Mouse (Mus musculus): ENCODE measurements around the gene Elovl7. TPM values are rescaled to one million over a fixed set of nuclear protein-coding genes. Genes with fewer than 3 reads are reported as not detected.

Gene Elovl7
- polyA plus RNA-seq (2016; fragmentation: Nextera tagmentation; extraction: Ambion mirVana), result 1.4 and 1.9 TPM in 2 replicates

- Histone ChIP-seq H3K9me3 (no peaks in the 10 kb centered on the region), H3K36me3 (replicated peaks) (no peaks in the 10 kb centered on the region), H3K4me1 (peaks cover 18% of the 10 kb centered on the region), H3K27ac (replicated peaks) (peak within 1 kb of the TSS; percentile 75), H3K4me3 (peak within 1 kb of the TSS; percentile 82), H3K27me3 (replicated peaks; ENCODE audit: low read depth, poor library complexity, severe bottlenecking) (peaks cover 82% of the 10 kb centered on the region)
- under 1% methylated on average over 40 of the region's 40 CpGs for WGBS
- peak; percentile 81 for DNase-seq (ENCODE audit: low spot score)
These were observed at the start of gene Elovl7 for GRCm38 (mm10) chr13:108214081-108214484. Gene Elovl7, plus strand, starts transcription at chr13:108214404.

- Histone ChIP-seq H3K27me3 (replicated peaks; ENCODE audit: low read depth, poor library complexity, severe bottlenecking) (no peaks in the 10 kb centered on the region), H3K9me3 (no peaks in the 10 kb centered on the region), H3K4me1 (peaks cover 3% of the 10 kb centered on the region), H3K36me3 (replicated peaks) (peaks cover 25% of the 10 kb centered on the region), H3K27ac (replicated peaks) (no peak overlapping the region), H3K4me3 (no peak overlapping the region)
- 89% methylated on average over 3 of the region's 3 CpGs for WGBS
- no peak for DNase-seq (ENCODE audit: low spot score)
These were observed 49.6 kb upstream of the Elovl7 start for GRCm38 (mm10) chr13:108164621-108165020.

- H3K27me3 ChIP-seq (replicated peaks; ENCODE audit: low read depth, poor library complexity, severe bottlenecking), result no peaks in the 10 kb centered on the region
- no peak overlapping the region for H3K4me3 ChIP-seq
- H3K27ac ChIP-seq (replicated peaks), result no peak overlapping the region
- DNase-seq (ENCODE audit: low spot score), result no peak
- H3K9me3 ChIP-seq, result no peaks in the 10 kb centered on the region
- H3K36me3 ChIP-seq (replicated peaks), result peaks cover 54% of the 10 kb centered on the region
- no peaks in the 10 kb centered on the region for H3K4me1 ChIP-seq
- 88% methylated on average over 1 of the region's 1 CpGs for WGBS
These were observed 44.2 kb upstream of the Elovl7 start for GRCm38 (mm10) chr13:108170002-108170401.

GRCm38 (mm10) chr13:108170511-108170910, 43.7 kb upstream of the Elovl7 start:
- 89% methylated on average over 8 of the region's 8 CpGs for WGBS
- H3K27me3 ChIP-seq (replicated peaks; ENCODE audit: low read depth, poor library complexity, severe bottlenecking), result no peaks in the 10 kb centered on the region
- H3K36me3 ChIP-seq (replicated peaks), result peaks cover 58% of the 10 kb centered on the region
- DNase-seq (ENCODE audit: low spot score), result no peak
- H3K9me3 ChIP-seq, result no peaks in the 10 kb centered on the region
- no peak overlapping the region for H3K27ac ChIP-seq (replicated peaks)
- no peaks in the 10 kb centered on the region for H3K4me1 ChIP-seq
- no peak overlapping the region for H3K4me3 ChIP-seq

- H3K36me3 ChIP-seq (replicated peaks), result peaks cover 76% of the 10 kb centered on the region
- 92% methylated on average over 8 of the region's 8 CpGs for WGBS
- no peaks in the 10 kb centered on the region for H3K27me3 ChIP-seq (replicated peaks; ENCODE audit: low read depth, poor library complexity, severe bottlenecking)
- H3K9me3 ChIP-seq, result no peaks in the 10 kb centered on the region
- H3K4me3 ChIP-seq, result no peak overlapping the region
- H3K27ac ChIP-seq (replicated peaks), result no peak overlapping the region
- H3K4me1 ChIP-seq, result no peaks in the 10 kb centered on the region
- DNase-seq (ENCODE audit: low spot score), result no peak
These were observed 34.6 kb upstream of the Elovl7 start for GRCm38 (mm10) chr13:108179618-108180017.

- peaks cover 78% of the 10 kb centered on the region for H3K36me3 ChIP-seq (replicated peaks)
These were observed 33.4 kb upstream of the Elovl7 start for GRCm38 (mm10) chr13:108180821-108181220.

GRCm38 (mm10) chr13:108184743-108185255, 29.4 kb upstream of the Elovl7 start:
- Histone ChIP-seq H3K36me3 (replicated peaks) (peaks cover 75% of the 10 kb centered on the region), H3K27ac (replicated peaks) (no peak overlapping the region), H3K4me1 (no peaks in the 10 kb centered on the region), H3K27me3 (replicated peaks; ENCODE audit: low read depth, poor library complexity, severe bottlenecking) (no peaks in the 10 kb centered on the region), H3K4me3 (no peak overlapping the region), H3K9me3 (no peaks in the 10 kb centered on the region)
- no peak for DNase-seq (ENCODE audit: low spot score)

More at GRCm38 (mm10) chr13:108180821-108181220, 33.4 kb upstream of the Elovl7 start:
- no peaks in the 10 kb centered on the region for H3K9me3 ChIP-seq
- H3K27ac ChIP-seq (replicated peaks), result no peak overlapping the region
- no peak overlapping the region for H3K4me3 ChIP-seq
- DNase-seq (ENCODE audit: low spot score), result no peak
- no peaks in the 10 kb centered on the region for H3K4me1 ChIP-seq
- whole genome bisulfite sequencing, result 90% methylated on average over 5 of the region's 5 CpGs
- no peaks in the 10 kb centered on the region for H3K27me3 ChIP-seq (replicated peaks; ENCODE audit: low read depth, poor library complexity, severe bottlenecking)

GRCm38 (mm10) chr13:108185530-108185929, 28.7 kb upstream of the Elovl7 start:
- no peaks in the 10 kb centered on the region for H3K27me3 ChIP-seq (replicated peaks; ENCODE audit: low read depth, poor library complexity, severe bottlenecking)
- H3K27ac ChIP-seq (replicated peaks), result no peak overlapping the region
- no peaks in the 10 kb centered on the region for H3K4me1 ChIP-seq
- no peaks in the 10 kb centered on the region for H3K9me3 ChIP-seq
- DNase-seq (ENCODE audit: low spot score), result no peak
- no peak overlapping the region for H3K4me3 ChIP-seq
- peaks cover 73% of the 10 kb centered on the region for H3K36me3 ChIP-seq (replicated peaks)
- WGBS, result 89% methylated on average over 3 of the region's 3 CpGs

GRCm38 (mm10) chr13:108187994-108188393, 26.2 kb upstream of the Elovl7 start:
- no peaks in the 10 kb centered on the region for H3K27me3 ChIP-seq (replicated peaks; ENCODE audit: low read depth, poor library complexity, severe bottlenecking)
- no peak overlapping the region for H3K27ac ChIP-seq (replicated peaks)
- DNase-seq (ENCODE audit: low spot score), result no peak
- H3K4me3 ChIP-seq, result no peak overlapping the region
- H3K36me3 ChIP-seq (replicated peaks), result peaks cover 49% of the 10 kb centered on the region
- H3K9me3 ChIP-seq, result no peaks in the 10 kb centered on the region
- 92% methylated on average over 4 of the region's 4 CpGs for WGBS
- no peaks in the 10 kb centered on the region for H3K4me1 ChIP-seq

- H3K9me3 ChIP-seq, result no peaks in the 10 kb centered on the region
These were observed 23.0 kb upstream of the Elovl7 start for GRCm38 (mm10) chr13:108191074-108191720.

GRCm38 (mm10) chr13:108195474-108195873, 18.7 kb upstream of the Elovl7 start:
- no peak overlapping the region for H3K4me3 ChIP-seq
- no peaks in the 10 kb centered on the region for H3K4me1 ChIP-seq
- 91% methylated on average over 6 of the region's 6 CpGs for WGBS
- no peaks in the 10 kb centered on the region for H3K9me3 ChIP-seq
- H3K36me3 ChIP-seq (replicated peaks), result peaks cover 28% of the 10 kb centered on the region
- no peak for DNase-seq (ENCODE audit: low spot score)
- H3K27ac ChIP-seq (replicated peaks), result no peak overlapping the region
- H3K27me3 ChIP-seq (replicated peaks; ENCODE audit: low read depth, poor library complexity, severe bottlenecking), result no peaks in the 10 kb centered on the region

More at GRCm38 (mm10) chr13:108191074-108191720, 23.0 kb upstream of the Elovl7 start:
- Histone ChIP-seq H3K4me1 (no peaks in the 10 kb centered on the region), H3K4me3 (no peak overlapping the region), H3K36me3 (replicated peaks) (peaks cover 47% of the 10 kb centered on the region), H3K27me3 (replicated peaks; ENCODE audit: low read depth, poor library complexity, severe bottlenecking) (no peaks in the 10 kb centered on the region), H3K27ac (replicated peaks) (no peak overlapping the region)
- 63% methylated on average over 11 of the region's 11 CpGs for WGBS
- peak; percentile 63 for DNase-seq (ENCODE audit: low spot score)

GRCm38 (mm10) chr13:108204857-108205256, 9.3 kb upstream of the Elovl7 start:
- no peak overlapping the region for H3K4me3 ChIP-seq
- no peak overlapping the region for H3K27ac ChIP-seq (replicated peaks)
- no peaks in the 10 kb centered on the region for H3K36me3 ChIP-seq (replicated peaks)
- no peaks in the 10 kb centered on the region for H3K9me3 ChIP-seq
- 88% methylated on average over 3 of the region's 3 CpGs for WGBS
- H3K4me1 ChIP-seq, result no peaks in the 10 kb centered on the region
- DNase-seq (ENCODE audit: low spot score), result no peak
- H3K27me3 ChIP-seq (replicated peaks; ENCODE audit: low read depth, poor library complexity, severe bottlenecking), result no peaks in the 10 kb centered on the region

GRCm38 (mm10) chr13:108207447-108207846, 6.8 kb upstream of the Elovl7 start:
- no peaks in the 10 kb centered on the region for H3K4me1 ChIP-seq
- no peak overlapping the region for H3K4me3 ChIP-seq
- H3K36me3 ChIP-seq (replicated peaks), result no peaks in the 10 kb centered on the region
- WGBS, result 87% methylated on average over 2 of the region's 2 CpGs
- H3K27me3 ChIP-seq (replicated peaks; ENCODE audit: low read depth, poor library complexity, severe bottlenecking), result peaks cover 16% of the 10 kb centered on the region
- H3K27ac ChIP-seq (replicated peaks), result no peak overlapping the region
- no peaks in the 10 kb centered on the region for H3K9me3 ChIP-seq
- DNase-seq (ENCODE audit: low spot score), result no peak
